Mouse (Mus musculus) intestine, postnatal 0 days (tissue): ENCODE data around the gene Atxn7. TPM values are rescaled to one million over a fixed set of nuclear protein-coding genes. Genes with fewer than 3 reads are reported as not detected.

Source experiments
- ATAC-seq: fragments of 200-750 bp; cut with Nextera tagmentation; 2 replicates; pipeline ENCODE4 v1.8.0; 2017; ENCODE audit warnings: mild to moderate bottlenecking, moderate TSS enrichment, moderate library complexity
- H3K27ac ChIP-seq: fragments of 300-500 bp; sonication (generic); 2 replicates; pipeline ENCODE4 v1.5.1; 2014; ENCODE audit warnings: mild to moderate bottlenecking, low read depth, low read length, moderate library complexity
- H3K27me3 ChIP-seq: fragments of 300-500 bp; sonication (generic); replicated peaks from 2 replicates; pipeline ENCODE4 v1.6.1; 2014; ENCODE audit warnings: low read length, mixed read lengths; ENCODE audit not compliant: control insufficient read depth, insufficient read depth
- H3K36me3 ChIP-seq: fragments of 300-500 bp; sonication (generic); 2 replicates; pipeline ENCODE4 v1.6.1; 2014; ENCODE audit warnings: mild to moderate bottlenecking, moderate library complexity; ENCODE audit not compliant: control insufficient read depth, insufficient read depth
- H3K4me1 ChIP-seq: fragments of 300-500 bp; sonication (generic); replicated peaks from 2 replicates; pipeline ENCODE4 v1.6.1; 2014; ENCODE audit warnings: antibody characterized with exemption, low read length, mixed read lengths; ENCODE audit not compliant: control insufficient read depth, insufficient read depth
- H3K4me2 ChIP-seq: fragments of 300-500 bp; sonication (generic); replicated peaks from 2 replicates; pipeline ENCODE4 v1.6.1; 2014; ENCODE audit warnings: low read depth, mild to moderate bottlenecking, moderate library complexity
- H3K4me3 ChIP-seq: fragments of 300-500 bp; sonication (generic); 2 replicates; pipeline ENCODE4 v1.5.1; 2014; ENCODE audit warnings: low read depth, low read length
- H3K9ac ChIP-seq: fragments of 300-500 bp; sonication (generic); 2 replicates; pipeline ENCODE4 v1.6.1; 2014; ENCODE audit warnings: mild to moderate bottlenecking, low read depth, low read length
- H3K9me3 ChIP-seq: fragments of 300-500 bp; sonication (generic); 2 replicates; pipeline ENCODE4 v1.6.1; 2016; ENCODE audit warnings: mixed run types; ENCODE audit not compliant: control insufficient read depth
- CTCF ChIP-seq: sonication (generic); IDR thresholded peaks from 2 replicates; pipeline ENCODE4 v1.5.1; 2016; ENCODE audit warnings: low read depth, mild to moderate bottlenecking, control low read depth, antibody characterized with exemption, moderate library complexity
- WGBS: fragments of 180-500 bp; shearing (Covaris S2); extraction: QIAGEN DNeasy Blood & Tissue Kit; methylation state at CpG from one replicate; pipeline ENCODE4 v1.1.7; 2014; 5-methylcytosine and 5-hydroxymethylcytosine counted together
- polyA plus RNA-seq: library from polyadenylated mRNA; unstranded; fragments of >200 nt; fragmentation: Nextera tagmentation; extraction: Ambion mirVana; gene quantifications from 2 replicates; pipeline ENCODE4 v1.2.1, GENCODE M21; 2015

Atxn7 gene
- polyA plus RNA-seq, 1 experiment from 2014 or later = 3.8 TPM

DNA sequence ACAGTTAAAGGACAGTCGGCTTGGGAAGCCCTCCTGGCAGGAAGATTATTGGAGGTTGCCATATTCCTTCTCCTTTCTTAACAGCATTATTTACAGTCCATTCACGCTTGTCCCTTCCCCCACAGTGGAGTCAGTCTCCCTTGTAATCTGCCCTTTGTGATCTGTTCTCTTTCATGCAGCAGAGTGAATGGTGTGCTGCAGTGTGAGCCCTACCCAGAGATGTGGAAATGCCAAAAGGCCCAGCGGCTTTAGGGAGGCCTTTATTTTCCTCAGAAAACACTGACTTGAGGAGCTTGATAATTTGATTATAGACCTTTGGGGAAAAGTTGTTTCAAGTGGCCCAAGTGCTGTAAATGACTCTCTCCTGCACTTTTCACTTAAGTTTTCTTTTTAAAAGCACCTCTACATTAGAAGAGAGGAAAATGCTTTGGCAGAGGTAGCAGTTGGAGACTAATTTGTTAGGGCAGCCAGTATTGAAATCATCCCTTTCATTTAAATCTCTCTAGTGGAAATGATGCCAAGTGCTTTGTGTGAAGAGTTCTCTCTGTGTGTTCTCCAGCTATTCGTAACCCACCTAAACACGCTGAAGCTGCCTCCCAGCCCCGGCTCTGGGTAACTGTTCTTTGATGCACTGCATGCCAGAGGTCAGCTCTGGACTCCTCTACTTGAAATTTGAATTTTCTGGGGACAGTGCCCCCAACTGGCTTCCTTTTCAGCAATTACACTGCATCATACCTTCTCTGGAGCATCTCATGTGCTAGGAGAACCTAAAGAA is 109.5 kb downstream of the Atxn7 start:
- no peaks in the 10 kb centered on the region; the same call in 1 of the 2 replicates for H3K36me3 ChIP-seq
- no peak for ATAC-seq
- 0 out of 2 replicates have a peak, but pooled peaks have one; percentile 8 for TF ChIP-seq CTCF
- no peaks in the 10 kb centered on the region for H3K9me3 ChIP-seq
- H3K4me3 ChIP-seq = no peak overlapping the region
- H3K27me3 ChIP-seq = no peaks in the 10 kb centered on the region
- H3K4me1 ChIP-seq = peaks cover 6% of the 10 kb centered on the region; the same call in 1 of the 2 replicates
- H3K9ac ChIP-seq = no peak overlapping the region
- H3K4me2 ChIP-seq = no peak overlapping the region
- 48% methylated on average over 6 of the region's 6 CpGs for WGBS
- H3K27ac ChIP-seq = no peak overlapping the region

- no peak overlapping the region for H3K4me2 ChIP-seq
- TF ChIP-seq CTCF = no peak
- H3K9ac ChIP-seq = no peak overlapping the region
- peaks cover 6% of the 10 kb centered on the region; the same call in 1 of the 2 replicates for H3K4me1 ChIP-seq
- H3K9me3 ChIP-seq = no peaks in the 10 kb centered on the region
- WGBS = 39% methylated on average over 4 of the region's 4 CpGs
- H3K4me3 ChIP-seq = no peak overlapping the region
- no peak for ATAC-seq
- H3K27ac ChIP-seq = no peak overlapping the region
- H3K27me3 ChIP-seq = no peaks in the 10 kb centered on the region
- H3K36me3 ChIP-seq = peaks cover 3% of the 10 kb centered on the region; the same call in 1 of the 2 replicates
These were observed 110.2 kb downstream of the Atxn7 start for GRCm38 (mm10) chr14:14071456-14071855.

- Histone ChIP-seq H3K9ac (no peak overlapping the region), H3K4me1 (no peaks in the 10 kb centered on the region), H3K4me2 (no peak overlapping the region), H3K27ac (no peak overlapping the region), H3K4me3 (no peak overlapping the region), H3K9me3 (no peaks in the 10 kb centered on the region), H3K27me3 (no peaks in the 10 kb centered on the region), H3K36me3 (peaks cover 7% of the 10 kb centered on the region; the same call in 1 of the 2 replicates)
- no peak for ATAC-seq
- TF ChIP-seq CTCF = no peak
- 93% methylated on average over 6 of the region's 6 CpGs for WGBS
These were observed 119.5 kb downstream of the Atxn7 start for GRCm38 (mm10) chr14:14080604-14081194.

DNA sequence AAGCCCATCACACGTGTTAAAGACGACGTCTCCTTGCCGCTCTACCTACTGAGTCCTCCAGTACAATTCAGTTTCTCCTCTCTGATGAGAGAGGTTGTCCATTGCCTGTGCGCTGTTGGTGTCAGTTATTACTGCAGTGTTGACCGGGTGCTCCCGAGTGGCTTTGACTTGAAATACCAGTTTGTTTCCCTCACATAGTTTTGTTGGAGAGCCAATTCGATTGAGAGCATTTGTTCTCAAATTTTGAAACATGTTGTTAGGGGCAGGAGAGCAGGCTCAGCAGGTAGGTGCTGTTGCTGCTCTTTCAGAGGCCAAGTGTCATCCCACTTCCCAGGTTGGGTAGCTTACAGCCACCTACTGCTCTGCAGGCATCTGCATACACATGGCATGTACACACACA is 122.6 kb downstream of the Atxn7 start:
- no peak for TF ChIP-seq CTCF
- Histone ChIP-seq H3K9ac (no peak overlapping the region), H3K27me3 (no peaks in the 10 kb centered on the region), H3K27ac (no peak overlapping the region), H3K36me3 (peaks cover 11% of the 10 kb centered on the region), H3K9me3 (no peaks in the 10 kb centered on the region), H3K4me3 (no peak overlapping the region), H3K4me2 (no peak overlapping the region), H3K4me1 (no peaks in the 10 kb centered on the region)
- ATAC-seq = no peak
- 88% methylated on average over 8 of the region's 8 CpGs for WGBS

- no peak overlapping the region for H3K4me3 ChIP-seq
- 85% methylated on average over 4 of the region's 4 CpGs for WGBS
- H3K4me1 ChIP-seq = no peaks in the 10 kb centered on the region
- H3K27ac ChIP-seq = no peak overlapping the region
- H3K9ac ChIP-seq = no peak overlapping the region
- no peak for TF ChIP-seq CTCF
- no peak for ATAC-seq
- no peaks in the 10 kb centered on the region for H3K9me3 ChIP-seq
- H3K4me2 ChIP-seq = no peak overlapping the region
- no peaks in the 10 kb centered on the region for H3K27me3 ChIP-seq
- H3K36me3 ChIP-seq = peaks cover 35% of the 10 kb centered on the region
These were observed 125.5 kb downstream of the Atxn7 start for GRCm38 (mm10) chr14:14086711-14087263.

- 88% methylated on average over 6 of the region's 6 CpGs for WGBS
- ATAC-seq = no peak
- Histone ChIP-seq H3K4me1 (no peaks in the 10 kb centered on the region), H3K9ac (no peak overlapping the region), H3K27ac (no peak overlapping the region), H3K36me3 (peaks cover 37% of the 10 kb centered on the region), H3K4me2 (no peak overlapping the region), H3K27me3 (no peaks in the 10 kb centered on the region), H3K4me3 (no peak overlapping the region), H3K9me3 (no peaks in the 10 kb centered on the region)
- no peak for TF ChIP-seq CTCF
These were observed 126.1 kb downstream of the Atxn7 start for GRCm38 (mm10) chr14:14087348-14087747.
